Mouse (Mus musculus) midbrain, embryonic 11.5 days (tissue): ENCODE results near the gene Chadl. TPM values are rescaled to one million over a fixed set of nuclear protein-coding genes. Genes with fewer than 3 reads are reported as not detected.
A peak's percentile ranks its signal among the peaks of the same experiment; 100 is the strongest.
"Not testable (repeated sequence)": the region's sequence is repeated elsewhere in the genome, so short reads cannot be mapped to it uniquely, and the experiment has no call there.

Source experiments
- ATAC-seq: fragments of 200-750 bp; cut with Nextera tagmentation; 2 replicates; pipeline ENCODE4 v1.8.0; 2017; ENCODE audit warnings: moderate TSS enrichment, moderate library complexity; ENCODE audit not compliant: low FRiP score
- DNase-seq: peaks from one replicate; pipeline ENCODE4 v3.0.0; 2015; ENCODE audit warnings: low spot score; ENCODE audit errors: missing footprints
- H3K27ac ChIP-seq: fragments of 300-500 bp; sonication (generic); 2 replicates; pipeline ENCODE4 v1.5.1; 2014; ENCODE audit warnings: low read depth, low read length
- H3K27me3 ChIP-seq: fragments of 300-500 bp; sonication (generic); 2 replicates; pipeline ENCODE4 v1.6.1; 2014; ENCODE audit warnings: mild to moderate bottlenecking, low read length, moderate library complexity, mixed read lengths; ENCODE audit not compliant: control insufficient read depth, insufficient read depth
- H3K36me3 ChIP-seq: fragments of 300-500 bp; sonication (generic); 2 replicates; pipeline ENCODE4 v1.6.1; 2014; ENCODE audit warnings: mild to moderate bottlenecking, low read length, moderate library complexity, mixed read lengths; ENCODE audit not compliant: control insufficient read depth, insufficient read depth
- H3K4me1 ChIP-seq: fragments of 300-500 bp; sonication (generic); 2 replicates; pipeline ENCODE4 v1.6.1; 2014; ENCODE audit warnings: low read length; ENCODE audit not compliant: control insufficient read depth, insufficient read depth
- H3K4me2 ChIP-seq: fragments of 300-500 bp; sonication (generic); 2 replicates; pipeline ENCODE4 v1.6.1; 2014; ENCODE audit warnings: mild to moderate bottlenecking, moderate library complexity
- H3K4me3 ChIP-seq: fragments of 300-500 bp; sonication (generic); 2 replicates; pipeline ENCODE4 v1.5.1; 2014; ENCODE audit warnings: low read depth, low read length
- H3K9ac ChIP-seq: fragments of 300-500 bp; sonication (generic); 2 replicates; pipeline ENCODE4 v1.6.1; 2014; ENCODE audit warnings: low read length
- H3K9me3 ChIP-seq: fragments of 300-500 bp; sonication (generic); 2 replicates; pipeline ENCODE4 v1.6.1; 2016; ENCODE audit warnings: low read length; ENCODE audit not compliant: control insufficient read depth
- WGBS: fragments of 180-500 bp; shearing (Covaris S2); extraction: QIAGEN DNeasy Blood & Tissue Kit; methylation state at CpG from one replicate; pipeline ENCODE4 v1.1.7; 2014; 5-methylcytosine and 5-hydroxymethylcytosine counted together
- polyA plus RNA-seq: library from polyadenylated mRNA; unstranded; fragments of >200 nt; fragmentation: Nextera tagmentation; extraction: Ambion mirVana; gene quantifications from 2 replicates; pipeline ENCODE4 v1.2.1, GENCODE M21; 2014

Chadl gene
- polyA plus RNA-seq, 1 experiment from 2014 or later = 2.8 TPM

GRCm38 (mm10) chr15:81708991-81709390 is 11.9 kb upstream of the Chadl start:
- H3K4me1 ChIP-seq = no peaks in the 10 kb centered on the region
- no peak overlapping the region for H3K4me3 ChIP-seq
- no peaks in the 10 kb centered on the region for H3K9me3 ChIP-seq
- H3K36me3 ChIP-seq = peaks cover 63% of the 10 kb centered on the region
- no peak overlapping the region for H3K9ac ChIP-seq
- DNase-seq (no peak), ATAC-seq (no peak)
- no peaks in the 10 kb centered on the region for H3K27me3 ChIP-seq
- no peak overlapping the region for H3K27ac ChIP-seq
- 87% methylated on average over 11 of the region's 11 CpGs for WGBS
- no peak overlapping the region for H3K4me2 ChIP-seq

- H3K27ac ChIP-seq = no peak overlapping the region
- ATAC-seq (no peak), DNase-seq (no peak)
- H3K4me2 ChIP-seq = no peak overlapping the region
- 93% methylated on average over 3 of the region's 3 CpGs for WGBS
- no peaks in the 10 kb centered on the region for H3K27me3 ChIP-seq
- no peak overlapping the region for H3K4me3 ChIP-seq
- no peak overlapping the region for H3K9ac ChIP-seq
- H3K9me3 ChIP-seq = no peaks in the 10 kb centered on the region
- no peaks in the 10 kb centered on the region for H3K4me1 ChIP-seq
- peaks cover 23% of the 10 kb centered on the region for H3K36me3 ChIP-seq
Observed at GRCm38 (mm10) chr15:81703094-81703489, 6.0 kb upstream of the Chadl start.

- ATAC-seq = no peak
- H3K27me3 ChIP-seq = no peaks in the 10 kb centered on the region
- H3K9ac ChIP-seq = no peak overlapping the region
- H3K36me3 ChIP-seq = peaks cover 23% of the 10 kb centered on the region
- no peaks in the 10 kb centered on the region for H3K4me1 ChIP-seq
- H3K4me2 ChIP-seq = no peak overlapping the region
- DNase-seq = no peak
- no peak overlapping the region for H3K4me3 ChIP-seq
- WGBS = 92% methylated on average over 13 of the region's 13 CpGs
- H3K9me3 ChIP-seq = no peaks in the 10 kb centered on the region
- H3K27ac ChIP-seq = no peak overlapping the region
Observed at GRCm38 (mm10) chr15:81702306-81703093, 5.4 kb upstream of the Chadl start.

- not testable (repeated sequence) for ATAC-seq, DNase-seq, H3K4me2 ChIP-seq, H3K9ac ChIP-seq, H3K4me1 ChIP-seq, H3K9me3 ChIP-seq, H3K27ac ChIP-seq, H3K4me3 ChIP-seq, H3K27me3 ChIP-seq
- peaks cover 18% of the 10 kb centered on the region for H3K36me3 ChIP-seq
- 75% methylated on average over 4 of the region's 4 CpGs for WGBS
Observed at GRCm38 (mm10) chr15:81701350-81701749, 4.3 kb upstream of the Chadl start.

GRCm38 (mm10) chr15:81700601-81701000 is 3.5 kb upstream of the Chadl start:
- DNase-seq (no peak), ATAC-seq (no peak)
- H3K27ac ChIP-seq = no peak overlapping the region
- H3K4me2 ChIP-seq = no peak overlapping the region
- no peaks in the 10 kb centered on the region for H3K9me3 ChIP-seq
- H3K27me3 ChIP-seq = no peaks in the 10 kb centered on the region; the same call in none of the 2 replicates
- no peak overlapping the region for H3K9ac ChIP-seq
- 87% methylated on average over 8 of the region's 8 CpGs for WGBS
- H3K36me3 ChIP-seq = peaks cover 15% of the 10 kb centered on the region
- H3K4me1 ChIP-seq = no peaks in the 10 kb centered on the region
- no peak overlapping the region for H3K4me3 ChIP-seq

GRCm38 (mm10) chr15:81700161-81700560 is 3.1 kb upstream of the Chadl start:
- H3K4me3 ChIP-seq = no peak overlapping the region
- ATAC-seq (no peak), DNase-seq (no peak)
- H3K27me3 ChIP-seq = no peaks in the 10 kb centered on the region; the same call in none of the 2 replicates
- no peak overlapping the region for H3K9ac ChIP-seq
- no peaks in the 10 kb centered on the region for H3K9me3 ChIP-seq
- H3K27ac ChIP-seq = no peak overlapping the region
- H3K4me2 ChIP-seq = no peak overlapping the region
- H3K4me1 ChIP-seq = no peaks in the 10 kb centered on the region
- WGBS = 70% methylated on average over 2 of the region's 2 CpGs
- peaks cover 10% of the 10 kb centered on the region for H3K36me3 ChIP-seq

- Histone ChIP-seq H3K9me3 (no peaks in the 10 kb centered on the region), H3K9ac (no peak overlapping the region), H3K4me1 (peaks cover 8% of the 10 kb centered on the region), H3K4me2 (no peak overlapping the region), H3K36me3 (no peaks in the 10 kb centered on the region), H3K4me3 (no peak overlapping the region), H3K27ac (no peak overlapping the region), H3K27me3 (peaks cover 16% of the 10 kb centered on the region)
- WGBS = 78% methylated on average over 2 of the region's 2 CpGs
- no peak for ATAC-seq
- DNase-seq = no peak
Observed at GRCm38 (mm10) chr15:81698532-81698931, 1.4 kb upstream of the Chadl start.

- Histone ChIP-seq H3K36me3 (no peaks in the 10 kb centered on the region), H3K4me2 (no peak overlapping the region), H3K4me1 (peaks cover 11% of the 10 kb centered on the region), H3K27ac (no peak overlapping the region), H3K4me3 (no peak overlapping the region), H3K9me3 (no peaks in the 10 kb centered on the region), H3K27me3 (peaks cover 22% of the 10 kb centered on the region), H3K9ac (no peak overlapping the region)
- no peak for DNase-seq
- ATAC-seq = no peak
- 59% methylated on average over 3 of the region's 3 CpGs for WGBS
Observed at GRCm38 (mm10) chr15:81697847-81698246, 760 bp upstream of the Chadl start.

GRCm38 (mm10) chr15:81694891-81695290 is 2.2 kb downstream of the Chadl start:
- ATAC-seq (no peak), DNase-seq (no peak)
- WGBS = 30% methylated on average over 19 of the region's 19 CpGs
- Histone ChIP-seq H3K4me1 (peaks cover 11% of the 10 kb centered on the region), H3K9ac (peak overlapping the region; percentile 78), H3K36me3 (no peaks in the 10 kb centered on the region), H3K27ac (no peak overlapping the region), H3K4me3 (peak overlapping the region; percentile 51), H3K27me3 (peaks cover 35% of the 10 kb centered on the region), H3K9me3 (no peaks in the 10 kb centered on the region), H3K4me2 (peak overlapping the region; percentile 98)
